Mouse (Mus musculus) liver, postnatal 0 days (tissue): Measurements from ENCODE around the gene Shisa6.

Experiments used
- CTCF ChIP-seq: sonication (generic); IDR thresholded peaks from 2 replicates; pipeline ENCODE4 v1.5.1; 2016; ENCODE audit warnings: antibody characterized with exemption, low read depth
- EP300 ChIP-seq: IDR thresholded peaks from 2 replicates; pipeline ENCODE4 v1.6.1; 2016; ENCODE audit warnings: antibody characterized with exemption, low read depth, mild to moderate bottlenecking

DNA sequence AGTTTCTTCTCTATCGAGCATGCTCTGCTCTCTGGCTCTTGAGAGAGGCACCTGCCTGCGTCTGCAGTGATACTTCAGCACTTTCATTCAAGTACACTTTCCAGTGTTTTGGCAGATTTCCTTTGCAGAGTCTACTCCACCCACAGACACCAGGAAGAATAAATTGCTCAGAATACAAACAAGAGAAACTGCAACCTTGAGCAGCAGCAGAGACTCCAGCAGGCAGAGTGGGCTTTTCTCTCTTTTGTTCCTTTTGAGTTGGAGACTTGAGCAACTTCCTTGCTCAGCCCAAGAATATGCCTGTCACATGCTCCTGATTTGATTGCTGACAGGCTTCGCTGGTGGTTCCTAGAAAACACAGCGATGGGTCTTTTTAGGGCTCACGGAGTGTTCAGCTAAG is 278.6 kb downstream of the Shisa6 start:
- TF ChIP-seq CTCF (no peak), EP300 (no peak)
